Mouse (Mus musculus) layer of hippocampus, postnatal 14 days (tissue): ENCODE measurements around the gene Lats1. TPM values are rescaled to one million over a fixed set of nuclear protein-coding genes. Genes with fewer than 3 reads are reported as not detected.

ENCODE experiments used
- DNase-seq, 2 experiments: peaks; one replicate each; pipeline ENCODE4 v3.0.0; 2021 to 2022; ENCODE audit warnings: low spot score in 2 of 2, mixed read lengths in 1 of 2
- long read RNA-seq, 2 experiments: library from polyadenylated mRNA; stranded (forward); transcript quantifications; one replicate each; pipeline ENCODE4 v2.0.0; 2021
- total RNA-seq, 2 experiments: library from RNA; stranded (reverse); gene quantifications; 2 replicates each; pipeline ENCODE4 v1.2.3; 2021

Lats1 gene
- total RNA-seq, result 10 to 100 TPM; 46.5 to 47.4 TPM
- long read RNA-seq, experiment 1, full-length matches to known transcripts, result 2 of 15 reads
- long read RNA-seq, experiment 1, partial matches to known transcripts, result 5 of 15 reads
- long read RNA-seq, experiment 1, other reads (novel, unspliced or antisense), result 8 of 15 reads
- long read RNA-seq, experiment 2, partial matches to known transcripts, result 4 of 7 reads
- long read RNA-seq, experiment 2, other reads (novel, unspliced or antisense), result 3 of 7 reads

DNA sequence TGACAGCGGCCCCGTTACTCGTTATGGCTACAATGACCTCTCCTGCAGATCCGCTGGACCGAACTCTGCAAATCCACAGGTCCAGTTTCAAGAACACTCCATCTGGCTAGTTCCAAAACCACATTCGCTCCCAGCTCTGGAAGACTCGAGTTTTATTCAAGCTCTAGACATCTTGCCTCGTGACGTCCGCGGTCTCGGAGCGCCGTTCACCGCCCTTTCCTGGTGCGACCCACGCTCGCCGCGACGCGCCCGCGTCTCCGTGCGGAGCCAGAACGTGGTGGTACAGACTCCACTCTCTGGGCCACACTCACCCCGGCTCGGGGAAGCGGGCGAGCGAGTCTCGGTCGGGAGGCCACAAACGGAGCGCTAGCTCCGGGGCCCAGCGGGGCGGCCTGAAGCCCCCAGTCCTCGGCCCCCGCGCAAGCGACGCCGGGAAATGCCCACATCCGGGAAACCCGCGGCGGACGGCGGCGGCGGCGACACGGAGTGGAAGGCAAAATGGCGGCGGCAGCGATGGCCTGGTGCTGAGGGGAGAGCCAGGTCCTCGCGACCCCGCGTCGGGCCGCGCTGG lies at the start of gene Lats1, which contains the start of gene Pcmt1:
Gene Lats1, plus strand, starts transcription at position 484 of the 571 bp plus-strand sequence.
Gene Pcmt1, minus strand, starts transcription at position 406 of the 571 bp plus-strand sequence.
- DNase-seq, result peak; percentile 88

DNA sequence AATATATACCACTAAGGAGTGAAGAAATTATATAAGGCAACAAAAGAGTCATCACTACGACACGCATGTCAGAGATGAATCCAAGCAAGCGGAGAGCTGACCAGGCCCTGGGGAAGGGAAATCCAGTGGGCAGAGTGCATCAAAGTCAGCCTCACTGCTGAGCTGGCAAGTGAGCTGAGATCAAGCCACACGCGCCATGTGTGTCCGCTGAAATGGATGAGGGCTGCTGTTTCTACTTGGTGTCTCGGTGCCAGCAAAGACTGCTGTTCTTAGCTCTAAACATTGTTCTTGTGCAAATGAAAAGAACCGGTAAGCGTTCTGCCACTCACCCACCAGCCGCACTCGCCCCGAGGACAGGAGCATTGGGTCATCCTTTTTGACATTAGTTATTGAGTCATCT lies 40.6 kb upstream of the Lats1 start:
- no peak for DNase-seq

DNA sequence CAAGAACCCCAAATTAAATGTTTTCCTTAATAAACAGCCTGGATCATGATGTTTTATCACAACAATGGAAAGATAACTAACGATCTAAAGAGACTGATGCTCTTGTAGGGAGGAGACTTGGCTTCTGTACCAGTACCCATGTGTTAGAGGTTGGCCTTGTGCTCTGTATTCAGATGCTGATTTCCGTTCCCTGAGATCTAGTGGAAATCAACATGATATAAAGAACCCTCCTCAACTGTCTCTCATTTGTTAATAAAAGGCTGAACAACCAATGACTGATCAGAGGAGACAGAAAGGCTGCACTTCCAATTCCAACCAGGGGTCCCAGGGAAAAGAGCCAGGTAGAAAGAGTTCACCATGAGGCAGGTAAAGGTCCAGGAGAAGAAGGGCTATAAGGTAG lies 35.1 kb upstream of the Lats1 start:
- no peak for DNase-seq

DNA sequence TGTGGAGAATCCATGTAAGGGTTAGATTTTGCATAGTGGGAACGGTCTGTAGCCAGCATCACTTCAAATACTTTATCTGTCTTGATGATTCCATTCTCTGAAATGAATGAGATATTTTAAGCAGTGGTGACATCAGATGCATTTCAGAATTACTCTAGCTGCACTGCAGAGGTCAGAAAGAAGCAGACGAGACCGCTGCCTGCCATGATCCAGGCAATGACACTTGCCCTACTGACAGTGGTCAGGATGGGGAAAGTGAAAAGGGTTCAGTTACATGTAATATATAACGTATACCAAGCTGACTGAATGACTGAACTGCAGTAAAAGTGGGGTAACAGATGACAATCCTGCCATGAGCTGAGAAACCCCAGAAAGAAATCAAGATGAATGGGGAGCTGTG lies 32.0 kb upstream of the Lats1 start:
- DNase-seq, result no peak

DNA sequence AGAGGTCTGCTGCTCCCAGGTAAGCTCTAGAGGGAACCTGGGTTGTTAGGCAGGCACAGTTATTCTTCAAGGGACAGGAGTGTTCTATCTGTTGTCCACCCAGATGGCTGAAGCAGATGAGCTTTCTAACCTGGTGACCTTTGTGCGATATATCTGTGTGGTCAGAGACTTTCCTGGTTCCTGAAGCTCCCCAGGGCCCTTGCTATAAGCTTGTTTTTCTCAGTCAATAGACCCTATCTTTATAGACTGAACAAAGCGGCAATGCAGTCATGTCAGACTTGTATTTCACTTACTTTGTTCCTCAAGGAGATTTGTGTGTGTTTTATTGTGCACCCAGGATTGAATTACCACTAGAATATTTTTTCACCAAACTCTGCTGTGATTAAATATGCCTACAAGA lies 30.0 kb upstream of the Lats1 start:
- DNase-seq, result no peak

DNA sequence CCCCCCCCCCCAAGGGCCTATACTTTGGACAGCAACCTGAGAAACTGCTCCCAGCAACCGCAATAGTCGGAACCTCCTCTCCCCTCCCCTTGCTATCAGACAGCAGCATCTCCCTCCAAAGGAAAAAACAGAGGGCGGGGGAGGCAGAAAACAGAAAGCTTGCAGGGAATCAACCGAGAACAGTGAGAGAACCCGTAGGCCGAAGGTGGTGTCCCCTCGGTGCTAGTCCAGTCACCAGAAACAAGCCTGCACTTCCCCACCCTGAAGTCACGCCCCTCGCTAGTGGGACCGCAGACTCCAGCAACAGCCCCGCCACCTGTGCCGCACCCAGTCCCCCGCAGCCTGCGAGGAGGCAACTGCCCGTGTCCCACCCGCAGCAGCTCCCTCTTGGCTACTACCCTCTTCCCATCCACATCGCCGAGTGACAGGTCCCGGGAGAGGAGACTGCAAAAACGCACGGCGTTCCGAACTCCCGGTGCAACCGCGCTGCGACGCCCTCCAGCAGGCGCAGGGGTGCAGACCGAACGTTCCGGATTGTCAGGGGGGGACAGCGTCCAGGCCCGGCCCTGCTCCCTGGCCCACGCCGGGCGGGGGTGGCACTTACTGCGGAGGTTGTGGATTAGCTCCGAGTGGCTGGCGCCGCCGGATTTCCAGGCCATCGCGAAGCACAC lies 18.4 kb upstream of the Lats1 start:
- DNase-seq, result no peak

DNA sequence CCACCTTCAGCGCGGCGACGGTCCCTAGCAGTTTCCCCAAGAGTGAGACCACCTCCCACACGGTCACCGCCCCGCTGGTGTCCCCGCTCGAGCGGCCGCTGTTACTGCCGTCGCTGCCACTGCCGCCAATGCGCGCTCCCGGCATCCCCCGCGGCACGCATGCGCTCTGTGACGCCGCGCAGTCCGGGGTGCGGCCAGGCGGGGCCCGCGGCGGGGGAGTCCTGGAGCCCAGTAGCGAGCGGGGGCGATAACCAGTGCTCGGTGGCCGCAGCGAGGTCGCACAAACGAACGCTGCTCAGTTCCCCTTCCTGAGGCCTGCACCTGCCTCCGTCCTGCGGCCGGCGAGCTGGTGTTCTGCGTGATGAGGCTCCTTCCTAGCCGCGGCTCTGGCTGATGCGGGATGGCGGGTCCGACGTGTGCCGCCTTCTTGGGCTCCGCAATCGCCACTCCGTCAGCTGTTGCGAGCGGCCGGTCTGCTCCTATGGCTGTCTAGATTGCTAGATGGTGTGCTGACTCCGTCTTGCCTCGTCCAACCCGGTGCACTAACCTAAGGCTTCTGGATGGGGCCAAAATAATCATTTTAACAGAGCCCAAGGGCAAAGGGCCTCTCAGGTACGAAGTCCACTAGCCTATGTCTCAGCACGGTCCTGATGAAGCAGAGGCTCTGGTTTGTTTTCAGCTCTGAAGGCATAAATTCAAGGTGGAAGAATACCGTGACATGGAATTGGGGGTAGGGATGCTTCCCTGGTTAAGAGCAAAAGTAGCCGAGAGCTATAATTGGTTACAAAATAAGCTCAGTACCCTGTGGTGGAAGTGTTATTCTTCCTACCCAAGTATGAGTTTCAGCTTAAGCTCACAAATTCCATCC lies 17.6 kb upstream of the Lats1 start:
- peak; percentile 92 to 93 for DNase-seq

DNA sequence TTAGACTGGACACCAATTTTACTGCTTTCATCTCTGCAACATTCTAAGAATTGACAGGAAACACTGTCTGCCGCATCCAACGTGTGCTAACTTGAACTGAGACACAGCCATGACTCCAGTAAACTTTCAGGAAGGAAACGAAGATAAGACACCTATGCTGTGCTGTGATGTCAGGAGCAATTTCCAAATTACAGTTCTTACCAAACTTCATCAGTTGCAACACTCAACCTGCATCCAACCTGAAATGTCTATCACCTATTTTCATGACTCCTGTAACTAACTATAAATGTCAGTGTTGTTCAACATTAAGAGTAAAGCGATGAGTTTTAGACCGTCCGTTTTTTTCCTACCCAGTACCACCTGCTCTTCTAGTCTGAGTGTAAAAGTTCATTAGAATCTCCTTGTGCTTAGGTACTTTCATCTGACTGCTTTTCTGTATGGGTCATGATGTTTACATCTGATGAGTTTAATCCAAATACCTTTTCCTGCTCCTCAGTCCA lies 16.9 kb upstream of the Lats1 start:
- no peak for DNase-seq

DNA sequence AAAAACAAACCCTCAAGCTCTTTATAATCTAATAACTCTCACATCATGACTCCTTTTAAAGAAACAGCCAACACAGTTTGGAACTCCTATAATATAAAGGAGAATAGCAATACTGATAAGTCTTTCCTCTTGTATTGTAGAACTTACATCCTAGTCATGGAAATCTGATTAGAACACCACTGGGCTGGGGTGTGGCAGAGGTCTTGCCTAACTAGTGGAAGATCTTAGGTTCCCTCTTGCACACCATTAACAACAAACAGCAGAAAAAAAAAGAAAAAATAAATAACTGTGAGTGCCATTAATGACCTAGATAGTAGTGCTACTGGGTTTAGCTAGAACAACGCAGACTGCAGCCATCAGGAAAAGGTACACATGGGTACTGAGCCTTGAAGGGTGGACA lies 16.1 kb upstream of the Lats1 start:
- no peak for DNase-seq

DNA sequence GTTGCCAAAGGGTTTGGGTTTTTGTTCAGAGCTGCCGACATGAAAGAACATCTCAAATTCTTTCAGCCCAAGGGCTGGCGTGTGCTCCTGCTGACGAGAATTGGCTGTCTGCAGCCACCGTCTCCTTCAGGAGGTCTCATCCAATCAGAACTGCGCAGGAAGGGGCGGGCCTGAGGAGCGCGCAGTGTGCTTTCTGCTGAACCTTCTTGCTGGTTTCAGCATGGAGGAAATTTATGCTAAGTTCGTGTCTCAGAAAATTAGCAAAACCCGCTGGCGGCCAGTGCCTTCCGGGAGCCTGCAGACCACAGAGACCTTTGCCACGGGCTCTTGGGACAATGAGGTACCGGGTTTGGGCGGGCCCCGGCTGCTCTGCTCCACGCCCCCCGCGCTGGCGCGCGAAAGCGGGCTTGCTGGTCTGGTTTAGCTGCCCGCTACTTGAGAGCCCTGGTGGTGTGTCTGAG lies 13.6 kb upstream of the Lats1 start, which contains the start of gene Nup43:
Gene Nup43, plus strand, starts transcription at position 162 of the 461 bp plus-strand sequence.
- DNase-seq, result peak; percentile 80 to 91

DNA sequence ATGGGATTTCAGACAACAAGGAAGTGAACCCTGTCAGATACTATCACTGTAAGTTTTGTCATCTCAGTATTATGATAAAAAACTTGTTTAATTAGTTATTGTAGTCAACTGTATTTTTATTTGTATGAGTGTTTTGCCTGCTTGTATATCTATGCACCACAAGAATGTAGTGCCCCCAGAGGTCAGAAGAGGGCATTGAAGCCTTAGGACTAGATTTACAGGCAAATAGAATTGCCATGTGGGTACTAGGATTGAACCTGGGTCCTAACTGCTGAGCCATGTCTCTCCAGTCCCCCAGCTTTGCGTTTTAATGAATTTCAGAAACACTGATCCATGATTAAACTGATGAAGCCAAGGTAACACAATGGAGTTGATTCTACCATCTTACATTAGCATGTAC lies 7.3 kb upstream of the Lats1 start:
- DNase-seq, result no peak

DNA sequence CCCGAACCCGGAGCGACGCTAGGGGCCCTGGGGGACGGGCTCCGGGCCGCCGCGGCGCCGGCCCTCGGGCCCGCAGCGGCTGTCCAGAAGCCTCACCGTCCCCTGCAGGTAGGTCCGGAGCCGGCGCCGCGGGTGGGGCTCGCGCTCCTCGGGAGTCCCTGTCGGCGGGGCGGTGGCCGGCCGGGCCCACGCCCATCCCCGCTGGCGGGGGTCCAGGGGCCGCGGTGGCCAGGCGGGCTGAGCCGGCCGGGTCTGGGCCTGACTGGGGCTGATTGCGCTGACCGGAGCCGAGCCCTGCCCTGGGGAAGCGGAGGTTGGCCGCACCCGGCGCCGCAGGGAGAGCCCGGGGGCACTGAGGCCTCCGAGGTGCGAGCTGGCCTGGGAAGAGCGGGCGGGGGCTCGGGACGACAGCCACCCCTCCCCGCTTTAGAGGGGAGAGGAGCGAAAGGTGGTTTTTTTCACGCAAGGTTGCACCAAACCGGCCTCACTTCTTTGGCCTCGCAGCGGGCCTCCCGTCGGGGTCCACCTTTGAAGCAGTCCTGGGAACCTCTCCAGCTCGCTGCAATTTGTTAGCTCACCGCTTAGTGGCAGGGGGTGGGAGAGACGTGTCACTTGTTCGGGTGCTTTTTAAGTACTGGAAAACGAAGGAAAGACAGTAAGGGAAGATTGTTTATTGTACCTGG lies 470 bp downstream of the Lats1 start:
- peak; percentile 53 to 65 for DNase-seq

DNA sequence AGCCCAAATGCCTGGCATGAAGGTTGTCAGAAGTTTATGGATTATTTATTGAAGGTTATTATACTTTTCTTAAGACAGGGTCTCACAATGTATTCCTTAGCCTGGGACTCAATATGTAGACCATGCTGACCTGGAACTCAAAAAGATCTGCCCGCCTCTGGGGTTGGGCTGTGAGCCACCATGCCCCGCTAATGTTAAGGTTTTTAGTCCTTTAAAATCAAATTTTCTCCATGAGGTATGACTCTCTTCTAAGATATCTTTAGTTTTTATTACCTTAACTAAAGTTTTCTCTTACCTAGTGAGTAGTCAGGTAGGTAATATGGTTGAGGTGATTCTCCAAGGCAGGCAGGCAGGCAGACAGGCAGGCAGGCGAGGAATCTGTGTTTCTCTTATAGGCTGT lies 1.2 kb downstream of the Lats1 start:
- DNase-seq, result no peak

DNA sequence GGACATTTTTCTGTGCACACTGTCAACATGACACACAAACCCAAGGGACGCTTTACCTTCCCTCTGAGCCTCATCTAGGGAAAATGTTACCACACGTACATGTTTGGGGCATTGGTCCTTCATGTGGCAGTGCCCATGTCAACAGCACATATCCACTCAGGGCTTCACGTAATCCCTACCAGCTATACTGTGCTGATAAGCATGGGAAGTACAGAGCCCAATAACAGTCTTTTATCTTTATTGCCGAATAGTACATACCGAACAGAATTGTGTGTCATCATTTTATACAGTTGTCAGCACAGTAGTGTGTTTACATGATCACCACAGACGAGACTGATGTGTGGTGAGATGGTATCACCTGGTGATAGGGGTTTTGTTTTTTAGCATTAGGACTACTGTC lies 5.9 kb downstream of the Lats1 start:
- DNase-seq, result no peak

DNA sequence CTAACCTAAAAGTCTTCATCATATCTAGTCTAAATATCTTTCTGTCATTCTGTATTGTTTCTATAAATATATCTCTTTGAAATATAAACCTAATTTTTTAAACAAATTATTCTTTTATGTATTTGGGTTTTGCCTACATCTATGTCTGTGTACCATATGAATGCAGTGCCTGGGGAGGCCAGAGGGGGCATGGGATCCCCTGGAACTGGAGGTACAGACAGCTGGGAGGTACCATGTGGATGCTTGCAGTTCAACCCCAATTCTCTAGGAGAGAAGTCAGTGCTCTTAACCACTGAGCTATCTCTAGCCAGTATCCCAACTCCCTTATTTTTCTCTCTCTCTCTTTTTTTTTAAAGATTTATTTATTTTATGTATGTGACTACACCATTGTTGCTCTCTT lies 14.3 kb downstream of the Lats1 start:
- DNase-seq, result no peak

DNA sequence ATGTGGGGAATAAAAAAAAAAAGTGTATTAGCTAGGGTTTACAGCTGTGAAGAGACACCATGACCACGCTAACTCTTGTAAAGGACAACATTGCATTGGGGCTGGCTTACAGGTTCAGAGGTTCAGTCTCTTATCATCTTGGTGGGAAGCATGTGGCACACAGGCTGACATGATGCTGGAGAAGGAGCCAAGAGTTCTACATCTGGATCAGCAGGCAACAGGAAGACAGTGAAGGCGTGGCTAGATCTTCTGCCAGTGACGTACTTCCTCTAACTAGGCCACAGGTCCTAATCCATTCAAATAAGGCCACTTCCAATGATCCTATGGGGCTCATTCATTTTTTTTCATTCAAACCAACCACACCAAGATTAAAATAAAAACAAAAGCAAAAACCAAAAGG lies 19.1 kb downstream of the Lats1 start:
- DNase-seq, result no peak

DNA sequence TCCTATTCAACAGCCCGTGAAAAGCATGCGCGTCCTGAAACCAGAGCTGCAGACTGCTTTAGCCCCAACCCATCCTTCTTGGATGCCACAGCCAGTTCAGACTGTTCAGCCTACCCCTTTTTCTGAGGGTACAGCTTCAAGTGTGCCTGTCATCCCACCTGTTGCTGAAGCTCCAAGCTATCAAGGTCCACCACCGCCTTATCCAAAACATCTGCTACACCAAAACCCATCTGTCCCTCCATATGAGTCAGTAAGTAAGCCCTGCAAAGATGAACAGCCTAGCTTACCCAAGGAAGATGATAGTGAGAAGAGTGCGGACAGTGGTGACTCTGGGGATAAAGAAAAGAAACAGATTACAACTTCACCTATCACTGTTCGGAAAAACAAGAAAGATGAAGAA lies 21.6 kb downstream of the Lats1 start:
- peak in 1 of 2 experiments; percentile 31 for DNase-seq

DNA sequence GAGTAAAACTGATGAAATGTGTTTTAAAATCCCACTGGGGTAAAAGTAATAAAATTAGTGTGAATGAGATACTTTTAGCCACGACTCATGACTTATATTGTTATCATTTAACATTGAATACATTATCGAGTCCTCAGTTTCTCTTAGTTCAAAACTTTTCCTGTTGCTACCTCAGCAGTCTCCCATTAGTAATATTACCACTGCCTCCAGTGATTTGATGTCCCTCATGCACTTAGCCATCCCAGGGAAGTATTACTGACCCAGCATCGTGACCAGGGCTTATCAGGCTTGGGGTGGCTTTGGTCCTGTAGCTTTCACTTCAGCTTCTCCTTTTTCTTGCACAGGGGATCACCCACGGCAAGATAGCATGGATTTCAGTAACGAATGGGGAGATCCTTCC lies 29.1 kb downstream of the Lats1 start:
- no peak for DNase-seq

DNA sequence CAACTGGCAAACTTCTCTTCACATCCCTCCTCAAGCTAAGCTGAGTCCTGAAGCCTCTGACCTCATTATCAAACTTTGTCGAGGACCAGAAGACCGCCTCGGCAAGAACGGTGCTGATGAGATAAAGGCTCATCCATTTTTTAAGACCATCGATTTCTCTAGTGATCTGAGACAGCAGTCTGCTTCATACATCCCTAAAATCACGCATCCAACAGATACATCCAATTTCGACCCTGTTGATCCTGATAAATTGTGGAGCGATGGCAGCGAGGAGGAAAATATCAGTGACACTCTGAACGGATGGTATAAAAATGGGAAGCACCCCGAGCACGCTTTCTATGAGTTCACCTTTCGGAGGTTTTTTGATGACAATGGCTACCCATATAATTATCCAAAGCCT lies 31.5 kb downstream of the Lats1 start:
- DNase-seq, result no peak

DNA sequence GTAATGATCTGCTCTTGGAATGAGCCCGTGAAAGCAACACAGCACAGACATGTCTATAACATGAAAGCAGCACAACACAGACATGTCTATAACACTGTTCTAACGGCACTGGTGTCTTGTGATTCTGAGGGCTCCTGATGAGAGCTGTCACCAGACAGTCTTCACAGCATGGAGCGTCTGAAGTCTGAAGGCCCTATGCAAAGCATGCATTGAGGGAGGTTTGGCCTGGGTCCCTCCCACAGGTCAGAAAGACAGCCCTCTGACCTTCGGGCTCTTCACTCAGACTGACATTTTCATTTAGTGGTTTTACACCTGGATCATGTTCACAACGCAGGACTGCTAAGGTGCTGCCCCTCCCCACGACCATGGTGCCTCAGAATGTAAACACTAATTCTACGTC lies 34.0 kb downstream of the Lats1 start:
- DNase-seq, result no peak
